Mouse (Mus musculus): ENCODE results near the gene Gm37419.

DNA sequence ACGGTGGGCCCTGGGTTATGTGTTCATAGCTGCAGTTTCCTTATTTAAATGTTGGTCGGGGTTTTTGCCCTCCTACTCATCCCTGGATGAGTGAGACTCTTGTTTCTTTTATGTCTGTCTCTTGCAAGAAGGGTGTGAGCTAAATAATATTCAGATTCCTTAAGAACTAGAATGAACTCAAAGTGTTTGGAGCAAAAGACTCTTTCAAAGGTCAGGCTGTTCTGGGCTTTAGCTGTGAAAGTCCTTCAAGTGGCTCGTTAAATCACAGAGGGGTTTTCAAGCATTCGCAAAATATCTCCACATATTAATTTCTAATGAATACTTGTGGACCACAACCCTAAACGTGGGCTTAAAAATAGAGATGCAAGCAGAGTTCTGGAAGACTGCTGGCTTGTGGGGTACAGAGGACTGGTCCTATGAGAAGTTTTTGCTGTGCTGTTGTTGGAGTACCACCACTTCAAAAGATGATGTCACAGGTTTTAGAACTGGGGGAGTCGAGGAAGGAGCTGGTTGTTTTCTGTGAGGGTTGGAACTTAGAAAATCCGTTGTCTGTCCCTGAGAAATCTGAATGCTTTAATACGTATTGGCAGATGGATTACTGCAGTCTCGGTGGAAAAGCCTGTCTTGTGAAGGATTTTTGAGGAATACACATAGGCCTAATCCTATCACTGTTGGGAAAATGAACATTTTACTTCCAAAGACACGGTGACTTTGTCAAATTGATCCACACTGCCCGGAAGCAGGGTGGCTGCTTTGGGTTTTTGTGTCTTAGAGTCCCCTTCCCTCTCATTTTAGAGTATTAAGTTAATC, 2.1 kb downstream of the Gm37419 start:
- TF ChIP-seq POLR2A (IDR thresholded peaks at IDR 0.05; ENCODE audit: low read depth, low read length) (no peak), CTCF (IDR thresholded peaks at IDR 0.05; ENCODE audit: borderline replicate concordance, insufficient read depth, low read length) (no peak)
